Mouse (Mus musculus): Measurements from ENCODE around the gene Ptprn. TPM values are rescaled to one million over a fixed set of nuclear protein-coding genes. Genes with fewer than 3 reads are reported as not detected.

Ptprn gene
- 0.30 TPM in 2 replicates for polyA plus RNA-seq (2015; fragmentation: Nextera tagmentation; extraction: Ambion mirVana)

GRCm38 (mm10) chr1:75264091-75264880, at the start of gene Ptprn:
Gene Ptprn, minus strand, starts transcription at chr1:75264502.

GRCm38 (mm10) chr1:75278228-75278627, 13.9 kb upstream of the Ptprn start, which contains the start of gene Resp18:
Gene Resp18, minus strand, starts transcription at chr1:75278415.

GRCm38 (mm10) chr1:75236117-75237050, 27.9 kb downstream of the Ptprn start, which contains the start of gene Dnajb2:
Gene Dnajb2, plus strand, starts transcription at chr1:75236406.

GRCm38 (mm10) chr1:75231664-75232152, 32.6 kb downstream of the Ptprn start, which contains the start of gene A630095N17Rik:
Gene A630095N17Rik, minus strand, starts transcription at chr1:75232102.

GRCm38 (mm10) chr1:75219531-75219930, 44.8 kb downstream of the Ptprn start, which contains the start of gene Tuba4a:
Gene Tuba4a, minus strand, starts transcription at chr1:75219865.

GRCm38 (mm10) chr1:75210136-75211087, 53.9 kb downstream of the Ptprn start, which contains the start of the genes Glb1l and Stk16:
Gene Glb1l, minus strand, starts transcription at chr1:75210813.
Gene Stk16, plus strand, starts transcription at chr1:75210838.

Small RNA genes lying within 50 kb of the gene (microRNA-seq; reads per million reads assigned to microRNA genes)
- not detected for gene Gm27943

Other genes starting within 250 kb of the Ptprn start
- gene Nhej1, start 139.3 kb downstream of the Ptprn start, polyA plus RNA-seq (2015; fragmentation: Nextera tagmentation; extraction: Ambion mirVana) = 6.5 and 6.7 TPM in 2 replicates
- 0.98 TPM in 2 replicates for gene Slc23a3, start 130.6 kb downstream of the Ptprn start, polyA plus RNA-seq (2015; fragmentation: Nextera tagmentation; extraction: Ambion mirVana)
- gene Cnppd1, start 121.8 kb downstream of the Ptprn start, polyA plus RNA-seq (2015; fragmentation: Nextera tagmentation; extraction: Ambion mirVana) = 30.9 and 33.7 TPM in 2 replicates
- gene Retreg2, start 121.7 kb downstream of the Ptprn start, polyA plus RNA-seq (2015; fragmentation: Nextera tagmentation; extraction: Ambion mirVana) = 23.0 and 25.4 TPM in 2 replicates
- gene Zfand2b, start 95.9 kb downstream of the Ptprn start, polyA plus RNA-seq (2015; fragmentation: Nextera tagmentation; extraction: Ambion mirVana) = 27.1 and 30.9 TPM in 2 replicates
- gene Abcb6, start 84.1 kb downstream of the Ptprn start, polyA plus RNA-seq (2015; fragmentation: Nextera tagmentation; extraction: Ambion mirVana) = 11.4 and 15.1 TPM in 2 replicates
- gene Ankzf1, start 72.4 kb downstream of the Ptprn start, polyA plus RNA-seq (2015; fragmentation: Nextera tagmentation; extraction: Ambion mirVana) = 12.1 and 14.3 TPM in 2 replicates
- gene Atg9a, start 72.3 kb downstream of the Ptprn start, polyA plus RNA-seq (2015; fragmentation: Nextera tagmentation; extraction: Ambion mirVana) = 25.4 and 26.5 TPM in 2 replicates
- 7.8 and 8.9 TPM in 2 replicates for gene Glb1l, start 53.7 kb downstream of the Ptprn start, polyA plus RNA-seq (2015; fragmentation: Nextera tagmentation; extraction: Ambion mirVana)
- gene Stk16, start 53.7 kb downstream of the Ptprn start, polyA plus RNA-seq (2015; fragmentation: Nextera tagmentation; extraction: Ambion mirVana) = 66.2 and 71.5 TPM in 2 replicates
- 37.9 and 41.5 TPM in 2 replicates for gene Tuba4a, start 44.6 kb downstream of the Ptprn start, polyA plus RNA-seq (2015; fragmentation: Nextera tagmentation; extraction: Ambion mirVana)
- gene A630095N17Rik, start 32.4 kb downstream of the Ptprn start, polyA plus RNA-seq (2015; fragmentation: Nextera tagmentation; extraction: Ambion mirVana) = not detected in 2 replicates
- gene Dnajb2, start 28.1 kb downstream of the Ptprn start, polyA plus RNA-seq (2015; fragmentation: Nextera tagmentation; extraction: Ambion mirVana) = 20.6 and 27.3 TPM in 2 replicates
- gene Resp18, start 13.9 kb upstream of the Ptprn start, polyA plus RNA-seq (2015; fragmentation: Nextera tagmentation; extraction: Ambion mirVana) = 0.29 TPM in 1 of 2 replicates, not detected in the other
- 153 and 154 TPM in 2 replicates for gene Dnpep, start 53.5 kb upstream of the Ptprn start, polyA plus RNA-seq (2015; fragmentation: Nextera tagmentation; extraction: Ambion mirVana)
- 2,029 and 2,461 TPM in 2 replicates for gene Des, start 95.8 kb upstream of the Ptprn start, polyA plus RNA-seq (2015; fragmentation: Nextera tagmentation; extraction: Ambion mirVana)
- gene Speg, start 110.8 kb upstream of the Ptprn start, polyA plus RNA-seq (2015; fragmentation: Nextera tagmentation; extraction: Ambion mirVana) = 51.1 and 53.5 TPM in 2 replicates
- gene Gmppa, start 171.4 kb upstream of the Ptprn start, polyA plus RNA-seq (2015; fragmentation: Nextera tagmentation; extraction: Ambion mirVana) = 89.2 and 102 TPM in 2 replicates
- gene Asic4, start 185.9 kb upstream of the Ptprn start, polyA plus RNA-seq (2015; fragmentation: Nextera tagmentation; extraction: Ambion mirVana) = 0.33 and 0.40 TPM in 2 replicates
- gene Chpf, start 214.8 kb upstream of the Ptprn start, polyA plus RNA-seq (2015; fragmentation: Nextera tagmentation; extraction: Ambion mirVana) = 45.4 and 46.4 TPM in 2 replicates
- 1.1 and 1.4 TPM in 2 replicates for gene Tmem198, start 215.0 kb upstream of the Ptprn start, polyA plus RNA-seq (2015; fragmentation: Nextera tagmentation; extraction: Ambion mirVana)
- 28.7 and 29.1 TPM in 2 replicates for gene Obsl1, start 241.9 kb upstream of the Ptprn start, polyA plus RNA-seq (2015; fragmentation: Nextera tagmentation; extraction: Ambion mirVana)
- 5.0 and 6.0 TPM in 2 replicates for gene Inha, start 242.6 kb upstream of the Ptprn start, polyA plus RNA-seq (2015; fragmentation: Nextera tagmentation; extraction: Ambion mirVana)

Measured in urinary bladder, postnatal 0 days (tissue).